Mouse (Mus musculus) 416B (cell line): ENCODE measurements around the gene Gramd1b.

Experiments
- DNase-seq: peaks from one replicate; pipeline ENCODE4 v3.0.0; 2011; ENCODE audit warnings: low read depth

Gramd1b gene

GRCm38 (mm10) chr9:40397471-40398245 is 133.5 kb downstream of the Gramd1b start:
- DNase-seq, result no peak

DNA sequence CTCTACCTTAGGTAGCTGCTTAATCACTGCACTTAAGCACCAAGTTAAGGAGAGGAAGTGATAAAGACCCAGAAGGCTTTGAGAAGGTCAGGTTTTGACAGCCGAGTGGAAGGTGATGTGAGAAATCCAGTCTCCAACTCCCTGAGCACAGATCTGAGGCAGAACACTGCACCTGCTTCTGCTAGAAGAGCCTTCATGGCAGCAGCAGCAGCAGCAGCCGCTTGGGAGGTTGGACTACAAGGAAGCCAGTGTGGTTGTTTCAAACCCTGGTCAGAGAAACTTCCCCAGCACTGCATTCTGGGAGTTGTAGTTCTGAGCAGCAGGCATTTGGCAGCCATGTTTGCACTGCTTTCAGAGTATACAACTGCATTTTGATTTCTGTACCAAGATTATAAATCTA is 134.1 kb downstream of the Gramd1b start:
- DNase-seq, result peak; percentile 77

DNA sequence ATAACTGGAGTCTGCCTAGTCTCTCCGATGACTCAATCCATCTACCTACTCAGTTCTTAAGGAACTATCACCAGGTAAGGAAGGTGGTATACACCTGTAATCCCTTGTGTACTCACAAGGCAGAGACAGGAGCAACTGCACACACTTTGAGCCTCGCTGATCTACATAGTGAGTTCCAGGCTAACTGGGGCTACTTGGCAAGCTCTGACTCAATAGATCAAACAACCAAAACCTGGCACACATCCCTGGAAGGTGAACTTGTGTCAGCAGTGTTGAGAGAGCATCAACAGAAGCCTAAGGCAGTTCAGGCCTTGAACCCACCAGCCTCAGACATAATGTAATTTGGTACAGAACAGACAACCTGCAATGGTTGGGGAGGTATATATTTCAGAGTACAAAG is 135.0 kb downstream of the Gramd1b start:
- no peak for DNase-seq

DNA sequence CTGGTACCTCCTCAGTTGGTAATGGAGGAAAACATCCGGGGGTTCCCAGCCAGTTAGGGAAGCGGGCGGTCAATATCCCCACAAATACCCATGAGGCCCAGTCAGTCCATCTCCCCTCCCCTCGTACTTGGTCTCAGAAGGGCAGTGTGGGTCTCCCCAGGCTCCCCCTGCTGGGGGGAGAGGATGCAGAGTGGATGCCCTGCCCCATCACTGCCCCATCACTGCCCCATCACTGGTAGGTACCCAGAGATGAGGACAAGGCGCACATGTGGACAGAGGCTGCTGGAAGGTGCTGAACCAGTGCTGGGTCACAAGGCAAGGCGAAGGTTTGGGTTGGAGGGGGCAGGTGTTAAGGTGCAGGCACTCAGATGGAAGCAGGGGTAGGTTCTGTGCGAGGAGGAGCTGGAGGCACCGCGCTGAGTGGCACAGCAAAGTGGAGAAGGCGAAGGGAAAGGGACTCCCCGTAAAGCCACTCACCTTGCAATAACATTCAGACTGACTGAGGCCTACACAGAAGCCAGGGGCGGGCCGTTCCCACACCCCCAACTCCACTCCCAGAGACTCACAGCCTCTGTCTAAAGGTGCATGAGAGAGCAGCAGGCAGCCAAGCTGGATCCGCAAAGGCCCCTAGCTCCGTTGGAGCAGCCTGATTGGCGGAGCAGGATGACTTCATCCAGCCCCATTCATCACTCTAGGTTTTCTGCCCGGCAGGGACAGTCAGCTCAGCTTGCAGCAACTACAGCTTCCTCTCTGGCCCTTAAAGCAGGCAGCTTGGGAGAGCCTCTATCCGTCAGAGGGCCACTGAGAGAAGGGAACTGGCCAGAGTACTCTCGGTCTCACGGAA is 139.1 kb downstream of the Gramd1b start:
- DNase-seq, result no peak

GRCm38 (mm10) chr9:40391359-40391758 is 139.8 kb downstream of the Gramd1b start:
- DNase-seq, result no peak

GRCm38 (mm10) chr9:40390904-40391303 is 140.3 kb downstream of the Gramd1b start:
- peak; percentile 35 for DNase-seq

DNA sequence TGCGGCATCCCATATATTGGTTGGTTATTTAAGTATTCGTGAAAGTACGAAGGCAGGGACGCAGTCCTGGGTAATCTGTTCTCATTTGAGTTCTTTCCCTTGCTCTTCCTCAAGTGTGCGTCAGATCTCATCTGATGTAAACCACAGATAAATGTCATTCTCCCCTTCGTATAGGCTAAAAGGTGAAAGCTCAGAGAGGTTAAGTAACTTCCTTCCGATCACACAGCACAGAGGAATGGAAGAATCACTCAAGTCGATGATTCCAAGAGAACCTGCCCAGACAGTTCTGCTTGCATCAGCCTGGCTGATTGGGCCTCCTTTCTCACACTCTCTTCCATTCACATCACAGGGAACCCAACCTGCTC is 140.8 kb downstream of the Gramd1b start:
- no peak for DNase-seq

- DNase-seq, result peak; percentile 9
Observed at GRCm38 (mm10) chr9:40389669-40390395, 141.4 kb downstream of the Gramd1b start.

GRCm38 (mm10) chr9:40389175-40389574 is 142.0 kb downstream of the Gramd1b start:
- DNase-seq, result peak; percentile 71

- no peak for DNase-seq
Observed at GRCm38 (mm10) chr9:40384781-40385180, 146.4 kb downstream of the Gramd1b start.

- DNase-seq, result no peak
Observed at GRCm38 (mm10) chr9:40382508-40382907, 148.7 kb downstream of the Gramd1b start.

DNA sequence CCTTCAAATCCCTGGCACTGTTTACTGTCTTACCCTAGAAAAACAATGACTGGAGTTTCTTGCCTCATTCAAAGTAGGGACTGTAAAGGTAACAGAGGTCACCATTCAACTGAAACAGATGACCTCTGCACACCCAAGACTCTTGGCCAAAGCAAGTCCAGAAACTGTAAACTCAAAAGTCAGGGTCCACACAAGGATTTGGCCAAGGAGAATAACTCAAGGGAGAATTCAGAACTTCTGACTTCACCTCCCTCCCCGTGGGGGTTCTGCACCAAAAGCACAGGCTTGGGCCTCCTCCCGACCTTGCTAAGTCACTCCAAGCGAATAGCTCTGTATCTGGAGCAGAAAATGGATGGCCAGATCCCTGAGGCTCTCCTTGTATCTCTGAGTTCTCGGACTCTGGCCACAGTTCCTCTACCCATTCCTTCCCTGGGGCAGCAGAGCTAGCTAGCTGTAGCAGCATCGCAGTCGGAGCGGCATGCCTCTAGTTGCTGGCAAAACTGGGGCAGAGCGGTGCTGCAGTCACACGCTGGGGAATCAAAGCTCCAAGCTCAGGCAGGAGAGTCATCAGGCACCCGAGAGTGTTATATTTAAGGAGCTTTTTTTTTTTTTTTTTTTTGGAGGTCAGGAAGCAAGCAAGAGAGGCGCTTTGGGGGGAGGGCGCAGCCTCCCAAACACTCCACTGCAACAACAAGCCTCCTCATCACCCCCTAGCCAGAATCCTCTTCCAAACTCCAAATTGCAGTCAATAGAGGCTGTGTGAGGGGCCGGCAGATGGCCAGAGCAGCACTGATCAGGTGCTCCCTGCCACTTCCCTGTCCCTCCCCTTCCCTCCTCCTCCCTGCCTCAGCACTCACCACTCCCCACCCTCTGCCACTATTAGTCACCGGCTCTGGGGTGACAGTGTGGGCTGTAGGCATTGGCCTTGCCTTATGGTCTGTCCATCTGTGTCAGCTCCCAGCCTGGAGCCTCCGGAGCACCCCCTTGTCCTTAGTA is 149.5 kb downstream of the Gramd1b start:
- DNase-seq, result peak; percentile 60

GRCm38 (mm10) chr9:40376711-40377410 is 154.3 kb downstream of the Gramd1b start:
- DNase-seq, result no peak

DNA sequence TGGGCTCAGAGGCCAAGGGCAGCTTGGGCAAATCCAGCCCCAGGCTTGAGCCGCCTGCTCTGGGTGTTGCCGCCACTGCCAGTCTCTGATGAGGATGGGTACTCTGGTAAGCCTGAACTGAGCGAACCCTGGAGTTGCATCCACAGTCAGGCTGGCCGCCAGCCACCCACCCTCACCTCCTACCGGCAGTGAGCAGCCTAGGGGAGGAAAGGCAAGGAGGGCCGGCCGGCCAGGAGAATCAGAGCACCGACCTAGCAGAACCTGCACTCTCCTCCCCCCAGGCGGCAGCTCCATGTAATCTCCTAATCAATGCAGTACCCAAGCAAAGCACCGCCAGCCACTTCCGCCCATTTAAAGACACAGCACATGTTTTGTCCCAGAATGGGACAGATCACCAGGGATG is 155.0 kb downstream of the Gramd1b start:
- no peak for DNase-seq

DNA sequence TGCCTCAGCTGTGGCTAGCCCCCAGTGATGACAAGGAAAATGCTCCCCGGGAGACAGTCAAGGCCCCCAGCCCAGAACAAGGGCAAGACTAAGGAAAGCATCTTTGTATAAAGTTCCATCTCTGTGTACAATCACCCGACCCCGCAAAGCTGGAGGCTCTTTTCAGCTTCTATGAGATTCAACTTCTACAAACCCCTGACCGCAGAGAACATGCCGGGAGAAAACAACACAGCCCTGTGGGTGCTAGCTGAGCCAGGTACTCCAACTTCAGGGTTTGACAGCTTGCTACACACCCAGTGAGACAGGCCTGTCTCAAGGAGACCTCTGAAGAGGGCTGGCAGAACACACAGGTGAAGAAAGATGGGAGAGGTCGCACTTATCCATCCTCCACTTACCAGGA is 155.7 kb downstream of the Gramd1b start:
- DNase-seq, result no peak

DNA sequence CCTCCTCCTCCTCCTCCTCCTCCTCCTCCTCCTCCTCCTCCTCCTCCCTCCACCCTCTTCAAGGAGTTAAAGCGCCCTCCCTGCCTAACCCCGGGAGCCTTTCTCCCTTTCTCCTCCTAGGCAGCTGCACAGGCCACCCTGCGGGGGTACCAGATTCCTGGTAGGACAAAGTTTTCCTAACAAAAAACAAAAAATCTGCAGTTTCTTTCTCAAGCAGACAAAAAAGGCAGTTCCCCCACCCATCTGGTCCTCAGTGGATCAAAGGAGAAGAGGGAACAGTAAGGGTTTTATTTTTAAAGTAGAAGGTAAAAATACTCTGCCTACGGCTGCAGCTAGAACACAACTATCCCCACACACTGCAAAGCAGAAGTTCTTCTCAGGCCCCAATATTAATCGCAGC is 156.2 kb downstream of the Gramd1b start:
- DNase-seq, result no peak

DNA sequence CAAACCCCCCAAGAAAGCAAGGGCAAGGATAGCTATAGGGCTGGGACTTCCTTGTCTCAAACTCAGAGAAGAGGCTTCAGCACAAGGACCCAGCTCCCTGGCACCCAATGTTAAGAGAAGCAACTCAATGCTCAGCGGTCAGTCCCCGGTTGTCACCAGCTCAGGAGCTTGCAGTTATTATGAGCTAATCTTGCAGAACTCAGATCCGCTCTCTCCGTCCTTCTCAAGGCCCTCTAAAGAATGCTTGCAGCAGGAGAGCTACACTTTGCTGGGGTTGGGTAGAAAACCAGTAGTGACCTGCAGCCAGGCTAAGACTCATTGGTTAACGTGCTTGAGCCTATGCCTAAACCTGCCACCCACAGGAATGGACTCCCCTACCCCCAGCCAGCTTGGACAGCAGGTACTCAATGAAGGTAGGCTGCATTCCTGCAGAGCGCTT is 156.6 kb downstream of the Gramd1b start:
- no peak for DNase-seq

GRCm38 (mm10) chr9:40374052-40374451 is 157.1 kb downstream of the Gramd1b start:
- DNase-seq, result no peak

GRCm38 (mm10) chr9:40370151-40370550 is 161.0 kb downstream of the Gramd1b start:
- DNase-seq, result no peak

GRCm38 (mm10) chr9:40366795-40367194 is 164.4 kb downstream of the Gramd1b start:
- DNase-seq, result no peak

DNA sequence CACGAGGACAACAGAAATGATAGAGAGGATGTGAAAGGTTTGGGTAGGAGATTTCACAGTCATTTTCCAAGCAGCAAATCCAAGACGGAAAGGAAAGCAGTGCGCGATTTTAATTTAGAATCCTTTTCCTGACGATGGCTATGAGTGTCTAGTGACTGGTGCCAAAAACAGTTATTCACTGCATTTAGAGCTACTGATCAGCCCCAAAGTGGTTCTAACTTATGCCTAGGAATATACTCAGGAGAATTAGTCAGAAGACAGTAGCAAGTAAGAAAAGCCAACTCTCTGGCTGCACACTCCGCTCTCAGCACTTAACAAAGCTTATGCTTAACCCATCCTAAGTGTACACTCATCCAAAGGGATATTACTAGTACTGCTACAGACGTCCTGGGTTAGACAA is 166.9 kb downstream of the Gramd1b start:
- no peak for DNase-seq
